Mouse (Mus musculus): ENCODE results near the gene Glra4. TPM values are rescaled to one million over a fixed set of nuclear protein-coding genes. Genes with fewer than 3 reads are reported as not detected.

Glra4 gene
- polyA plus RNA-seq, 1 experiment from 2014 or later = not detected

Other genes with a start within 250 kb of the Glra4 start
- not detected in 2 replicates for gene Kir3dl2, start 236.1 kb downstream of the Glra4 start, polyA plus RNA-seq (2016; fragmentation: Nextera tagmentation; extraction: Ambion mirVana)
- 8.3 and 12.2 TPM in 2 replicates for gene Tceal3, start 189.3 kb downstream of the Glra4 start, polyA plus RNA-seq (2016; fragmentation: Nextera tagmentation; extraction: Ambion mirVana)
- 7.2 and 9.0 TPM in 2 replicates for gene Tceal1, start 72.2 kb downstream of the Glra4 start, polyA plus RNA-seq (2016; fragmentation: Nextera tagmentation; extraction: Ambion mirVana)
- gene Morf4l2, start 36.5 kb downstream of the Glra4 start, polyA plus RNA-seq (2016; fragmentation: Nextera tagmentation; extraction: Ambion mirVana) = 514 and 571 TPM in 2 replicates
- 12.8 and 23.7 TPM in 2 replicates for gene Plp1, start 42.5 kb upstream of the Glra4 start, polyA plus RNA-seq (2016; fragmentation: Nextera tagmentation; extraction: Ambion mirVana)
- gene Rab9b, start 88.6 kb upstream of the Glra4 start, polyA plus RNA-seq (2016; fragmentation: Nextera tagmentation; extraction: Ambion mirVana) = 1.2 and 2.5 TPM in 2 replicates
- not detected in 2 replicates for gene H2bfm, start 147.2 kb upstream of the Glra4 start, polyA plus RNA-seq (2016; fragmentation: Nextera tagmentation; extraction: Ambion mirVana)
- 45.2 and 53.5 TPM in 2 replicates for gene Tmsb15b2, start 195.4 kb upstream of the Glra4 start, polyA plus RNA-seq (2016; fragmentation: Nextera tagmentation; extraction: Ambion mirVana)
- gene Tmsb15l, start 196.7 kb upstream of the Glra4 start, polyA plus RNA-seq (2016; fragmentation: Nextera tagmentation; extraction: Ambion mirVana) = 4.7 and 5.7 TPM in 2 replicates
- 21.5 and 22.3 TPM in 2 replicates for gene Tmsb15b1, start 196.7 kb upstream of the Glra4 start, polyA plus RNA-seq (2016; fragmentation: Nextera tagmentation; extraction: Ambion mirVana)
- gene Zcchc18, start 213.0 kb upstream of the Glra4 start, polyA plus RNA-seq (2016; fragmentation: Nextera tagmentation; extraction: Ambion mirVana) = 52.4 and 66.5 TPM in 2 replicates